Mouse (Mus musculus) limb, embryonic 10.5 days (tissue): ENCODE data around the gene Cpxm2. TPM values are rescaled to one million over a fixed set of nuclear protein-coding genes. Genes with fewer than 3 reads are reported as not detected.
A peak's percentile ranks its signal among the peaks of the same experiment; 100 is the strongest.

Experiments
- DNase-seq: peaks from one replicate; pipeline ENCODE4 v3.0.0-alpha.2; 2017; ENCODE audit warnings: low spot score
- H3K27ac ChIP-seq: fragments of 300-500 bp; sonication (generic); 2 replicates; pipeline ENCODE4 v1.5.1; 2016; ENCODE audit warnings: mild to moderate bottlenecking
- H3K27me3 ChIP-seq: fragments of 300-500 bp; sonication (generic); 2 replicates; pipeline ENCODE4 v1.6.1; 2016; ENCODE audit warnings: low read depth, mild to moderate bottlenecking; ENCODE audit not compliant: poor library complexity, severe bottlenecking
- H3K36me3 ChIP-seq: fragments of 300-500 bp; sonication (generic); 2 replicates; pipeline ENCODE4 v1.6.1; 2016; ENCODE audit warnings: mild to moderate bottlenecking, moderate library complexity
- H3K4me1 ChIP-seq: fragments of 300-500 bp; sonication (generic); 2 replicates; pipeline ENCODE4 v1.6.1; 2016
- H3K4me3 ChIP-seq: fragments of 300-500 bp; sonication (generic); 2 replicates; pipeline ENCODE4 v1.5.1; 2016; ENCODE audit warnings: mild to moderate bottlenecking, moderate library complexity
- H3K9me3 ChIP-seq: fragments of 300-500 bp; sonication (generic); replicated peaks from 2 replicates; pipeline ENCODE4 v1.6.1; 2016; ENCODE audit warnings: mild to moderate bottlenecking
- WGBS: fragments of 180-500 bp; shearing (Covaris S2); methylation state at CpG from one replicate; pipeline ENCODE4 v1.1.7; 2016; 5-methylcytosine and 5-hydroxymethylcytosine counted together
- polyA plus RNA-seq: library from polyadenylated mRNA; unstranded; fragments of >200 nt; fragmentation: Nextera tagmentation; extraction: Ambion mirVana; gene quantifications from 2 replicates; pipeline ENCODE4 v1.2.1, GENCODE M21; 2016

Gene Cpxm2
- polyA plus RNA-seq, 1 experiment from 2014 or later, result 0.49 TPM

DNA sequence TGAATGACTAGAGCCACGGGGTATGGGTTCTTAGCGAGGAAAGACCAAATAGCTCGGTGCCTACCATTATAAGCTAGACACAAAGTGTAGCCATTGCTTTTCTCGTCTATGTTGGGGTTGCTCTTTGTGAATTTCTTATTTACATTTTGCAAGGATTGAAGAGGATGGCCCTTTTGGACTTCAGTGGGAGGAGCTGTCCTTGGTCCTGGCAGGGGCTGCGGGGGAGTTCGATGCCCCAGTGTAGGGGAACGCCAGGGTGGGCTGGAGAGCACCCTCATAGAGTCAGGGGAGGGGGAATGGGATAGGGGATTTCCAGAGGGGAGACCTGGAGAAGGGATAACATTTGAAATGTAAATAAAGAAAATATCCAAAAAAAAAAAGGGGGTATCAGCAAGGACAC lies 94.4 kb downstream of the Cpxm2 start:
- Histone ChIP-seq H3K9me3 (no peaks in the 10 kb centered on the region), H3K4me1 (peaks cover 6% of the 10 kb centered on the region), H3K4me3 (no peak overlapping the region), H3K27me3 (no peaks in the 10 kb centered on the region), H3K36me3 (no peaks in the 10 kb centered on the region), H3K27ac (no peak overlapping the region)
- WGBS, result 83% methylated on average over 7 of the region's 7 CpGs
- peak; percentile 63 for DNase-seq

DNA sequence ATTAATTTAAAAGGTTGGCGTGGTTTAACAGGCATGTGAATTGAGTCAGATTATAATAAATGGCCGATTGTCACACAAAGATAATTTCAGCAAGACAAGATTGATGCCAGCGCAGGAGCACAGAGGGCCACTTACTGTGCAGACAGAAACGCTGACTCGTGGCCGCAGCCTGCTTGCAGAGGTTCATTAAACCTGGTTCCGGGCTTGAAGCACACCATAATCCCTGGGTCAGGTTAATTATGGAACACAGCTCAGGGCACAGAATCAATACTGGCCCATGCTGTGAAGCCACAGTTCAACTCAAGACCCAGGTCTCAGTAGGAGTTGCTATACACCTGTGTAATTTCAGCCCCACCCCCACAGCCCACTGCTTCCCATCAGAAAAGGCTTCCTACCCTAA lies 98.0 kb downstream of the Cpxm2 start:
- Histone ChIP-seq H3K4me1 (peaks cover 6% of the 10 kb centered on the region), H3K9me3 (no peaks in the 10 kb centered on the region), H3K27ac (no peak overlapping the region), H3K4me3 (no peak overlapping the region), H3K36me3 (no peaks in the 10 kb centered on the region), H3K27me3 (no peaks in the 10 kb centered on the region)
- WGBS, result 75% methylated on average over 7 of the region's 7 CpGs
- no peak for DNase-seq

DNA sequence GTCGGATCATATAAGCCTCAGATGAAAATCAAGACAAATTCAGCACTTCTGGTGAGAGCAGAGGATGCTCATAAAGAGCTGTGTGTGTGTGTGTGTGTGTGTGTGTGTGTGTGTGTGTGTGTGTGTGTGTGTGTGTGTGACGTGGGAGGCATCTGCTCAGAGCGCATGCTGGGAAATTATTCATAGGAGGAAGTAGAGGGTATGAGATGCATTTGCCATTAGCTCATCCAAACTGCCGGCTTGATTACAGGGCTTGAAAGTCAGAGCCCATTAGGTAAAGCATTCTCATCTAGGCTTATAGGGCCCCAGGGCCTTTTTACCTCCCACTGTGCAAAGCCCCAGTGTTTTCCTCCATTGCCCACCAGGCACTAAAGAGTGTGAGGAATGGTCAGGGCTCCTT lies 107.9 kb downstream of the Cpxm2 start:
- Histone ChIP-seq H3K4me1 (0 out of 2 replicates have a peak, but pooled peaks cover 4% of the 10 kb centered on the region), H3K4me3 (no peak overlapping the region), H3K27me3 (no peaks in the 10 kb centered on the region), H3K9me3 (no peaks in the 10 kb centered on the region), H3K36me3 (no peaks in the 10 kb centered on the region), H3K27ac (no peak overlapping the region)
- 74% methylated on average over 4 of the region's 4 CpGs for WGBS
- no peak for DNase-seq

DNA sequence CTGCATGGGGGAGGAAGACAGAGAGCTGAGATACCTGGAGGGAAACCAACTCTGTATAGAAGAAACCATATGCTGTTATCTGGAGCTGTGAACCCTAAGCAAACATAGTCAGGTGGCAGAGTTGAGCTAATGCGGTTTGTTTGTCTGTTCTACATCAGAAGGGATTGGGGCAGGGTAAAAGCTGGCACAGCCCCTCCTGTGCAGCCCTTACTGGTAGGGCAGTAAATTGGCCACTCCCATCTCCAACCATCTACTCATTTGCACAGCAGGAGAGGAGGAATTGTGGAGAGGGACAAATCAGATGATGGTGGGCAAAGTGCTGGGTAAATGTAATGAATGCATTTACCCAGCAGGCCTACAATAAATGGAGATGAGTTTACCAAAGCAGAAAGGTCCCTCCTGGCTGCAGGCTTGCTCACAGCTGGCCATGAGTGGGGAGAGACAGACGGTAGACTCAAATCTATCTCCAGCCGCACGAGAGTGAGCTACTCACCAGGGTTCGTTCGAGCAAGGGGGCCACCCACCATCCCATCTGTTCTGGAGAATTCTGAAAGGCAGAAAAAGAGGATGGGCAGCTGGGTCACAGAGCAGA lies 122.5 kb downstream of the Cpxm2 start:
- no peaks in the 10 kb centered on the region for H3K9me3 ChIP-seq
- DNase-seq, result no peak
- WGBS, result 68% methylated on average over 6 of the region's 6 CpGs

DNA sequence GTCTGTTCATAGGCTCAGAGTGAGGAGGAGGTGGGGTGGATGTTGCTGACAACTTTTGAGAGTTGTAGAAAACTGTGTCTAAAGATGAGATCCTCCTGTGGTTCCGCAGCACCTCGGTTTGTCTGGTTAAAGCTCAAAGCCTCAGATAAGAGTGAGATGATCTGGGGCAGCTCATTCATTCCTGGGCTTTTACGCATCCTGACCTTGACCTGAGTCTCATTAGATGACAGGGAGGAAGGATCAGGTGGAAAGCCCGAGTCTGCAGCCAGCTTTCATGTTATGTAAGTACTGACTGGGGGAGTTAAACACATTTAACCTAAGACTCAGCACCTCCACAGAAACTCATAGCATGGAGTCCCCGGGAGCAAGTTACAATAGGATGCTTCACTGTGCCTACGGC lies 127.9 kb downstream of the Cpxm2 start:
- Histone ChIP-seq H3K9me3 (no peaks in the 10 kb centered on the region), H3K4me1 (peaks cover 34% of the 10 kb centered on the region), H3K4me3 (no peak overlapping the region), H3K36me3 (no peaks in the 10 kb centered on the region), H3K27ac (no peak overlapping the region), H3K27me3 (no peaks in the 10 kb centered on the region)
- 66% methylated on average over 6 of the region's 6 CpGs for WGBS
- DNase-seq, result no peak

More for the DNA sequence above, 122.5 kb downstream of the Cpxm2 start:
- Histone ChIP-seq H3K27me3 (no peaks in the 10 kb centered on the region), H3K4me1 (peaks cover 32% of the 10 kb centered on the region), H3K27ac (no peak overlapping the region), H3K4me3 (no peak overlapping the region), H3K36me3 (no peaks in the 10 kb centered on the region)

DNA sequence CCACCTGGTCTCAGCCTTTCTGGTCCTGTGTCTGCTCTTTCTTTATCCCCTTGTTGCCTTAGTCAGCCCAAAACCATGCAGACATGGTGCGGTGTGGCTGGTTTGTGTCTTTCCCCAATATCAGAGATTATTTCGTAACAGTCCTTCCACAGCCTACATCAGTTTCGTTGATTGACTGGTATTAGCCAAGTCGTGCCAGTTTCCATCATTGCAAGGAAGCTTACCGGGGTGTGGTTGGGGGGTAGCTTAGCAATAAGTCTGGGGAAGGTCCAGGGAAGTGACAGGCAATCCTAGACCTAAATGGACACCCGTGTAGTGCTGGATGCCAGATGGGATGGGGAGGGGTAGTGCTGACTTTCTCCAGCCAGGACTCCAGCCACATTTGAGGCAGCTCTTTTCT lies 128.9 kb downstream of the Cpxm2 start:
- DNase-seq, result no peak
- 64% methylated on average over 6 of the region's 6 CpGs for WGBS
- no peaks in the 10 kb centered on the region for H3K27me3 ChIP-seq
- no peaks in the 10 kb centered on the region for H3K9me3 ChIP-seq
- no peak overlapping the region for H3K27ac ChIP-seq
- H3K4me1 ChIP-seq, result peaks cover 28% of the 10 kb centered on the region
- no peak overlapping the region for H3K4me3 ChIP-seq
- H3K36me3 ChIP-seq, result no peaks in the 10 kb centered on the region

DNA sequence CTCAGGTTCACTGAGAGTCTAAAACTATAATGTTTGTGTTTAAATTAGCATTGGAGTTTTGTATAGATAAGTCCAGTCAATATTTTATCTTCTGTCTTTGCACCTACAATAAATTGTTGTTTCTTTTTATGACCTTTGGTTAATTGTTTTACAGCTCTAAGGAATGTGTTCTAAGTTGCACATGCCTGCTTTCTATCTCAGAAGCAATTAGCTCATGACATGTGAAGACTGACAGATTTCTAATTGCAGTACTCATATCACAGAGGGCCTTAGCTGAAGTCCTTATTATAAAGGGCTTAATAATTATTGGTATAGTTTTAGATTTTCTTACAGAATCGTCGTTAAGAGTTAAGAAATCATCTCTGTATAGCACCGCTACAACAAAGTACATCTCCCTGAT lies 138.6 kb downstream of the Cpxm2 start:
- Histone ChIP-seq H3K36me3 (no peaks in the 10 kb centered on the region), H3K4me1 (peaks cover 44% of the 10 kb centered on the region), H3K27ac (no peak overlapping the region), H3K27me3 (no peaks in the 10 kb centered on the region), H3K9me3 (no peaks in the 10 kb centered on the region), H3K4me3 (no peak overlapping the region)
- no peak for DNase-seq
- 58% methylated on average over 3 of the region's 3 CpGs for WGBS

DNA sequence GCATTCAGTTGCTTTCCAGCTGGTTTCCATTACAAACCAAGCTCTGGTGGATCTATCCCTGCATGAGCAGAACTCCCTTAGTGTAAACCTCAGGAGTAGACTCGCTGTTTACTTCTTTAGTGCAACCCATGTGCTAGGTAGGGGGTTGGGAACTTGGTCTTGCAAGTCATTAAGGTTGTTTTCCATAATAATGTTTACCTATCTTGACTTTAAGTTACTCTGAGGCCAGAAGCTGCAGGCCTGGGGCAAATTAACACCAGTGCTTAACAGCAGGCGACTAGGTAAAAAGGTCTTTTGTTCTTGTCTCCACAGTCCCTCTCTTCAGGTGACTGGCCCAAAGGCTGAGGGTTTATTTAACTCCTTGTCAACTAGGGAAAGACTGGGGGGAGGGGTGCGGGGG lies 139.3 kb downstream of the Cpxm2 start:
- Histone ChIP-seq H3K4me1 (peaks cover 47% of the 10 kb centered on the region), H3K27ac (peak overlapping the region; percentile 78), H3K9me3 (no peaks in the 10 kb centered on the region), H3K27me3 (no peaks in the 10 kb centered on the region), H3K36me3 (no peaks in the 10 kb centered on the region), H3K4me3 (no peak overlapping the region)
- 2% methylated on average over 3 of the region's 3 CpGs for WGBS
- DNase-seq, result peak; percentile 57

DNA sequence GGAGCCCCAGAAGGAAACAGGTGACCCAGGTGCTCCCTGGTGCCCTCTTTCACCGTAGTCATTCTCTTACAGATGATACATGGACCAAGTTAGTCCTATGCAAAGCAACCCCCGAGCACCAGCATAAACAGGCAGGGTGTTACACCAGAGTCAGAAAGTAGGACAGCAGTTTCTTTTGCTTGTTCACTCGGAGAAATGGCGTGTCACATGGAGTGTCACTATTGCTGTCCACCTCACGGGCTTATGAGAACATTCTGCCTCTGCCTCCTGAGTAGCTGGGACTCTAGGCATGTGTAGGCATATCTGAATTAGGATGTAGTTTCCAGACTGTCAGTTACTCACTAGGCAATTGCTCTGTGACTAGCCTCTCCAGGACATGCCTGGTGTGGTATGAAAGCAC lies 140.6 kb downstream of the Cpxm2 start:
- no peaks in the 10 kb centered on the region for H3K36me3 ChIP-seq
- H3K4me3 ChIP-seq, result no peak overlapping the region
- no peak for DNase-seq
- H3K27me3 ChIP-seq, result no peaks in the 10 kb centered on the region
- WGBS, result 85% methylated on average over 5 of the region's 5 CpGs
- peaks cover 59% of the 10 kb centered on the region for H3K4me1 ChIP-seq
- no peaks in the 10 kb centered on the region for H3K9me3 ChIP-seq
- H3K27ac ChIP-seq, result peak overlapping the region; percentile 78

DNA sequence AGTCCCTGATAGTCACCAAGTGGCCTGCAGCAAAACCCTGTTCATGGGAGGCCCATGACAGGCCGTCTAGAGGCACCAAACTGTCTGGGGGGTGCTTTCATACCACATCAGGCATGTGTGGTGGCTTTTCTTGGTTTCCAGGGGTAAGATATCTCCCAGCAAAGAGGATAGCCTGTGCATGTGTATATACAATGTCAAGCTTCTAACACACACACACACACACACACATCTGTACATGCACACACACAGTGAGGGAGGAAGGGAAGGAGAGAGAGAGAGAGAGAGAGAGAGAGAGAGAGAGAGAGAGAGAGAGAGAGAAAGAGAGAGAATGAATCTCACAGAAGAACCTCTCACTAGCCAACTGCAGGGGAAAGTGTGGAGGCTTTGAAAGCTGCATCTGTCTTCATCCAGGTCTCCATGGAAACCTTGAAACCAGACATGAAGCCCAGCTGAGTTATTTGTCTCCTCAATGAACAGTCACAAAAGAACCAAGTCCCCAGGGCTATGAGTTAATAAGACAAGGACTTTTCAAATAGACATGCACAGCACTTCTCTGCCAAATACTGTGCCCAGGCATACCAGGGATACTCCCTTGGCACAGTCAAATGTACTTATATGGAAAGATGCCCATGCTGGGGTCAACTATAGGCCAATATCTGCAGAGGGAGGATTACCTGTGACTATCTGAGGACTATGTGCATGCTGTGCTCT lies 141.4 kb downstream of the Cpxm2 start:
- Histone ChIP-seq H3K9me3 (no peaks in the 10 kb centered on the region), H3K4me1 (peaks cover 63% of the 10 kb centered on the region), H3K27me3 (no peaks in the 10 kb centered on the region), H3K4me3 (no peak overlapping the region), H3K27ac (peak overlapping the region; percentile 42; the same call in 1 of the 2 replicates), H3K36me3 (no peaks in the 10 kb centered on the region)
- no peak for DNase-seq
- 50% methylated on average over 1 of the region's 1 CpGs for WGBS

DNA sequence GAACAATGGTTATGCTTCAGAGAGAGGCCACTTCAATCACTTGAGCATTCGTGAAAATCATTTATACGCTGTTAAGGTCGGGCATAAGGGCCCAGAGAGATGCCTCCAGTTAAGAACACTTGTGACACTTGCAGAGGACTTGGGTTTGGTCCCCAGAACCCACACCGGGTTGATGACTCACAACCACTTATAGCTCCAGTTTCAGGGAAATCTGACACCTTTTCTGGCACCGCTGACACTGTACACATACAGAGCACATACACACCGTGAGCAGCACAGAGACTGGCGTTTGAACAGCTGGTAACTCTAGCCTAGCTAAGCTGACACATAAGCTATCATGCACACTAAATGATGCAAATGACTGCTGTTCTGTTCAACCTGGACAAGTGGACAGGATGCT lies 145.5 kb downstream of the Cpxm2 start:
- Histone ChIP-seq H3K27me3 (no peaks in the 10 kb centered on the region), H3K36me3 (no peaks in the 10 kb centered on the region), H3K4me3 (no peak overlapping the region), H3K9me3 (no peaks in the 10 kb centered on the region), H3K4me1 (peaks cover 57% of the 10 kb centered on the region), H3K27ac (no peak overlapping the region)
- 78% methylated on average over 7 of the region's 7 CpGs for WGBS
- DNase-seq, result no peak

DNA sequence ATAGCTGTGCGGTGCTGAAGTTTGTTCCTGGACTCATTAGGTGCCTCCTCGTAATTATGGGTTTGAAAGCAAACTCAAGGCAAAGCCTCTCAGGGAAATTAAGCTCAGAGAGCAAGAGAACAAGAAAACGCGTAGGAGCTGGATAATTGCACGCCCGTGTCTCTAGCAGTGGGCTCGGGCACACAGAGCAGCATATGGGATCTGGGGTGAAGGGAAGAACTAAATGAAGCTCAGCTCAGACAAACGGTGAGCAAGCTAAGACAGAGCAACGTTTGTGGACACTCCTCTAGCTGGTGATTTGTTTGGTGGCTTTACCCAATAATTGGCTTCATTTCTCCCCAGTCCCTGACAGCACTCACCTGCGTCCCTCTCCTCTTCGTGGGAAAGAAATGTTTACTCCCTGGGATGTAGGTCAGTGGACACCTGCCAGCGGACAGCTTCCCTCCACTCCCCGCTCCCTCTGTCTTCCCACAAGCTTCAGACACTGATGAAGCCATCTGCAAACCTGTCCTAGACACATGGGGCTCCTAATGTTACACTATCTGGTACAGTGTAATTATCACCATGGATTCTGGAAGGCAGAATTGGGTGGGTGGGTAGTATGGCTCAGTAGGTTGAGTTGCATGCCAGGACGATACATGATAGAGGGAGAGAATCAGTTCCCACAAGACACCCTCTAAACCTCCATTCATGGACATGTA lies 148.4 kb downstream of the Cpxm2 start:
- H3K4me1 ChIP-seq, result peaks cover 41% of the 10 kb centered on the region
- H3K27ac ChIP-seq, result no peak overlapping the region
- no peaks in the 10 kb centered on the region for H3K9me3 ChIP-seq
- WGBS, result 70% methylated on average over 14 of the region's 14 CpGs
- DNase-seq, result no peak
- H3K27me3 ChIP-seq, result no peaks in the 10 kb centered on the region
- no peak overlapping the region for H3K4me3 ChIP-seq
- H3K36me3 ChIP-seq, result no peaks in the 10 kb centered on the region

DNA sequence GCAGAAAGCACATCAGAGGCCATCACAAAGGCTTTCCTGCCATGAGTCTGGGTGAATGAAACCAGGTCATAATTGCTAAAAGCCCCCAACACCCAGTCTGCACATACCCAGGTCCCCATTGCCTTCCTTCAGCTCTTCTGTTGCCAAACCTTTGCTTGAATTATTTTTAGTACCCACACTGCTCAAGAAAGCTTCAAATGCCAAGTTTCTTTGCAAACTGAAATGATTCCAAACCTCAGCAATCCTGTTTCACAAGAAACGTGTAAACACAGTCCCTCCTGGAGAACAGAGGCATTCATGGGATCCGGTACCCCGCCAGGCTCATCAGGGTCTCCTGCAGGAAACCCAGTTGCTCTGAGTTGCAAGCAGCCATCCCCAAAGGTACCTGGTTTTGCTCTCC lies 161.7 kb downstream of the Cpxm2 start:
- 69% methylated on average over 3 of the region's 3 CpGs for WGBS
- Histone ChIP-seq H3K4me3 (no peak overlapping the region), H3K27ac (no peak overlapping the region), H3K9me3 (no peaks in the 10 kb centered on the region; the same call in 1 of the 2 replicates), H3K36me3 (no peaks in the 10 kb centered on the region), H3K4me1 (peaks cover 10% of the 10 kb centered on the region), H3K27me3 (no peaks in the 10 kb centered on the region)
- DNase-seq, result no peak
